Mouse (Mus musculus) Muller cell, postnatal 12 days (primary cell): ENCODE results near the gene Cdh16.
A peak's percentile ranks its signal among the peaks of the same experiment; 100 is the strongest.
"Not testable (repeated sequence)": the region's sequence is repeated elsewhere in the genome, so short reads cannot be mapped to it uniquely, and the experiment has no call there.

Source experiments
- DNase-seq: peaks from one replicate; pipeline ENCODE4 v3.0.0-alpha.2; 2015; ENCODE audit errors: inconsistent ontology term

The Cdh16 gene

GRCm38 (mm10) chr8:104577606-104578005, 46.6 kb downstream of the Cdh16 start:
- not testable (repeated sequence) for DNase-seq

DNA sequence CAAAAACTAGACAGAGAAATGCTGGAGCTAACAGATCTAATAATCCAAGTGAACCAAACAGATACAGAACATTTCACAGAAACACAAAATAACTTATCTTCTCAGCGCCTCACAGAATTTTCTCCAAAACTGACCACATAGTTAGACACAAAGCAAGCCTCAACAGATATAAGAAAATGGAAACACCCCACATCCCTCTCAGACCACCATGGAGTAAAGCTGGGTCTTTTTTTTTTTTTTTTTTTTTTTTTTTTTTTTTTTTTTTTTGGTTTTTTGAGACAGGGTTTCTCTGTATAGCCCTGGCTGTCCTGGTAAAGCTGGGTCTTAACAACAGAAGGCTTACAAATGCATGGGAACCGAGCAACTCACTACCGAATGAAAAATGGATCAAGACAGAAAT, 47.4 kb downstream of the Cdh16 start:
- DNase-seq, result no peak

DNA sequence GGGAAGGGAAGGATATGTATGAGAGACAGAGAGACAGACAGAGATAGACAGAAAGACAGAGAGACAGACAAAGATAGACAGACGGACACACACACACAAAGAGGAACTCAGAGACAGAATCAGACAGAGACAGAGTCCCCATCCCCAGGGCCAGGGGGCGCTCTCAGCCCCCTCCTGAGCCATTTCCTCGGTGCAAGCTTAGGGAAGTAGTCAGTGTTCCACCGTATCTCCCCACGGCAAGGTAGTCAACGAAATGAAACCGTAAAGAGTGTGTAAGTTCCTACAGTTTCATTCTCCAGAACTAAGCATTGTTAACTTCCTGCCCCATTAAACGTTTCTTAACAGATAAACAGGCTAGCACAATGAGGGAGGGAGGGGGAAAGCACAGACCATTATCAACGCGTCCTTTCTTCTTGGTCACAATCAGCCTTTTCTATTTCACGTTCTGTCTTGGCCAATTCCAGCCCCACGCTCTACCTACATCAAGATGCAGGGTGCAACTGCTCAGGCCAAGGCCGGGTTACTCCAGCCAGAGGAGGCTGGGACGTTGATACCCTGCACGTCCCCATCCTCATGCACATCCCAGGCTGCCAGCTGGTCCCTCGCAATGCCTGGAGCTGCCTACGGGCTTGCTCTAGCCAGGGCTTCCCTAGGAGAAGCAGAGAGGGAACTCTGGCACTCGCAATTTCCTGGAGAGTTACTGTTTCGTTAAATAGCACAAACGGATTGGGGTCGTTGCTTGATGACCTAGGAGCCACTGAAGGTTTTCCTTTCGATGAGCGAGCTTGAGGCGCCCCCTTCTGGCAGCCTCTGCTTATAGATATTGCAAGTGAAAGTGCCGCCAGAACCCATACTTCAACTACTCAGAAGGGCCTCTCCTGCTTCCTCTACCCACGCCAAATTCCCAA, 53.5 kb downstream of the Cdh16 start:
- DNase-seq, result peak; percentile 76

GRCm38 (mm10) chr8:104569559-104569958, 54.6 kb downstream of the Cdh16 start:
- no peak for DNase-seq

DNA sequence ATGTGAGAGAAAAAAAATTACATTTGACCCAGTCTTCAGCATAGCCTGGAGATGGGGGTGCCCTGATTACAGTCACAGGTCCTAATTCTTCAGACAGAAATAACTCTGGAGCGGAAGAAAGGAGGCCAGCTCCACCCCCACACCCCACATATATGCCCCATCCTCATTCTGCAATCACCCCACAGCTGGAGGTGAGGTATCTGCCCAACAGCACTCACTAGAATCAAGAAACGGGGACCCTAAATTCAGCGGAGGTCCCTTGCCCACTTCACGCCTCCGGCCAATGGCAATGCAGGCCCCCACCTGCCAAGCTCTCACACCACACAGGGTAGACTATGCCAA, 58.8 kb downstream of the Cdh16 start:
- no peak for DNase-seq

- peak; percentile 85 for DNase-seq
These were observed 59.4 kb downstream of the Cdh16 start for GRCm38 (mm10) chr8:104564633-104565456.

DNA sequence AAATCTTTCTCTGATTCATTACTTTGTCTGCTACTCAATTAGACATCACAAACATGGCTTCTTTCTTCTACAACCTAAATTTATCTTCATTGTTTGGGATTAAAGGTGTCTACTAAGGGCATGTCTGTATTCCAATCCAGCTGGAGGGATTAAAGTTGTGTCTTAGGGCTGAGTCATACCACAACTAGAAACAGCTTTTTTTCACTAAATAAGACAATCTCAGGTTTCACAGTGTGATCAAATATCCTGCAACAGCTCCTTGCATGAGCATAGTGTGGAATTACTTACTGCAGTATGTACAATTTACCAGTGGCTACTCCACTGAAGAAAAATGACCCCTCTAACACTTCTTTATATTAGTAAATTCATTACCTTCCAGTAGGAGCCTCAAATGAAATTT, 63.5 kb downstream of the Cdh16 start:
- DNase-seq, result no peak

DNA sequence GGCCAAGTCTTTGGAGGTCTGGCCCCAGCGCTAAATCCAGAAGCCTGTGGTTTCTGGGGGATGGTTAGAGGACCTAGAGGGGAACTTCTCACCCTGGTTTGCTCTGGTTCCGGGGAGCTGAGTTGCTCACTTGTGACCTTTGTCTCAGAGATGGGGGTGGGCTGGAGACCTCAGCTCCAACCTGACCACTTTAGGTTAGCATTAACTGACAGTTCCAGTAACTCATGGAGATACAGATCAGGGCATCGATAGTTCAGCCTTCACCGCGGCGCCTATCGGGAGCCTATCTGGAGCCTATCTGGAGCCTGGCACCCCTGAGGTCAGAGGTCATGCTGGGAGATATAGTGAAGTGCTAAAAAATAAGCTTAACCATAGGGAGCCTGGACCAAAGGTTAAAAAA, 67.0 kb downstream of the Cdh16 start:
- DNase-seq, result no peak

DNA sequence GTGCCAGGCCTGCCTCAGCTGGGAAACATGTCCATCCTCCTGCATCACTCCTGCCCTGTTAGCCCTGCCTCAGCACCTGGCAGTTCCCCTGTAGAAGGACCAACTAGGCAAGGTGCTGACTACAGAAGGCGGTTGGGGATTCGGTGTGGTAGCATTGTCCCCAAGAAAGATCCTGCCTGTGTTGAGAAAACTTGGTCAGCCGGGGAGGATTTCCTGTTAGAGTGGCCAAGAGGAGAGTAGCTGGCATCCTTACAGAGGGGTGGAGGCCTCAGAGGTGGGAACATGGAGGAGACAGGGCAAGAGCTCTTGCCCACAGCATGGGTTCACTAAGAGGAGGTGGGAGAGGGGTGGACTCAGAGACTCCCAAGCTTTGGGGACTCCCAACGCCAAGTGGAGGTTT, 69.0 kb downstream of the Cdh16 start:
- no peak for DNase-seq
